Mouse (Mus musculus) intestine, embryonic 14.5 days (tissue): ENCODE data around the gene Crx. TPM values are rescaled to one million over a fixed set of nuclear protein-coding genes. Genes with fewer than 3 reads are reported as not detected.

ENCODE experiments used
- ATAC-seq: fragments of 200-750 bp; cut with Nextera tagmentation; replicated peaks from 2 replicates; pipeline ENCODE4 v1.8.0; 2017; ENCODE audit warnings: low read depth, moderate number of reproducible peaks, moderate TSS enrichment, moderate library complexity; ENCODE audit not compliant: low FRiP score, low TSS enrichment
- DNase-seq: peaks from one replicate; pipeline ENCODE4 v3.0.0-alpha.2; 2018; ENCODE audit warnings: low spot score
- H3K27ac ChIP-seq: fragments of 300-500 bp; sonication (generic); 2 replicates; pipeline ENCODE4 v1.5.1; 2014; ENCODE audit warnings: low read depth, mild to moderate bottlenecking, control low read depth
- H3K27me3 ChIP-seq: fragments of 300-500 bp; sonication (generic); replicated peaks from 2 replicates; pipeline ENCODE4 v1.6.1; 2014; ENCODE audit warnings: low read length, control low read depth; ENCODE audit not compliant: control insufficient read depth, insufficient read depth
- H3K36me3 ChIP-seq: fragments of 300-500 bp; sonication (generic); 2 replicates; pipeline ENCODE4 v1.6.1; 2014; ENCODE audit warnings: low read length, control low read depth; ENCODE audit not compliant: control insufficient read depth, insufficient read depth
- H3K4me1 ChIP-seq: fragments of 300-500 bp; sonication (generic); replicated peaks from 2 replicates; pipeline ENCODE4 v1.6.1; 2014; ENCODE audit warnings: low read length, control low read depth, mixed read lengths; ENCODE audit not compliant: control insufficient read depth, insufficient read depth
- H3K4me2 ChIP-seq: fragments of 300-500 bp; sonication (generic); 2 replicates; pipeline ENCODE4 v1.6.1; 2014; ENCODE audit warnings: low read length
- H3K4me3 ChIP-seq: fragments of 300-500 bp; sonication (generic); 2 replicates; pipeline ENCODE4 v1.5.1; 2014; ENCODE audit warnings: low read depth, low read length, control low read depth, mixed read lengths
- H3K9ac ChIP-seq: fragments of 300-500 bp; sonication (generic); 2 replicates; pipeline ENCODE4 v1.6.1; 2014; ENCODE audit warnings: mild to moderate bottlenecking, low read length
- H3K9me3 ChIP-seq: fragments of 300-500 bp; sonication (generic); 2 replicates; pipeline ENCODE4 v1.6.1; 2016; ENCODE audit warnings: low read length, control low read depth; ENCODE audit not compliant: control insufficient read depth
- WGBS: fragments of 180-500 bp; shearing (Covaris S2); extraction: QIAGEN DNeasy Blood & Tissue Kit; methylation state at CpG from one replicate; pipeline ENCODE4 v1.1.7; 2014; 5-methylcytosine and 5-hydroxymethylcytosine counted together
- polyA plus RNA-seq: library from polyadenylated mRNA; unstranded; fragments of >200 nt; fragmentation: Nextera tagmentation; extraction: Ambion mirVana; gene quantifications from 2 replicates; pipeline ENCODE4 v1.2.1, GENCODE M21; 2014

Crx gene
- polyA plus RNA-seq, 1 experiment from 2014 or later: not detected

DNA sequence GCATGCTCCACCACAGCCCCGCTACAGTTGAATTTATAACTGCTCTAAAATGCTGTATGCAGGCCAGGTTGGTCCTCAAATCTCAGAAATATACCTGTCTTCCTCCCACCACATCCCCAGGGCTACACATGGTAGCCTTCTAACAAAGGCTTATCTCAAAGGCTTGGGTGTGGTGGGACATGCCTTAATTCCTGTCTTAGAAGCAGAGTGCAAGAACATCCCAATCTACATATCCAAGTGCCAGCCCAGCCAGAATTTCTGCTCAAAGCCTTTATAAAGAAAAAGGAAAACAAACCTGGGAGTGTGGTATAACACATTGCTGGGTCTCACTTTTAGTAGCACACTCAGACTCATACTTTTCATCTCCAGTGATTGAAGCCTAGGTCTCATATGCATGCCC, 14.5 kb upstream of the Crx start:
- ATAC-seq (no peak), DNase-seq (no peak)
- Histone ChIP-seq H3K4me3 (no peak overlapping the region), H3K27me3 (no peaks in the 10 kb centered on the region), H3K9me3 (no peaks in the 10 kb centered on the region), H3K4me2 (no peak overlapping the region), H3K36me3 (no peaks in the 10 kb centered on the region), H3K9ac (no peak overlapping the region), H3K4me1 (no peaks in the 10 kb centered on the region), H3K27ac (no peak overlapping the region)
- 79% methylated on average over 1 of the region's 1 CpGs for WGBS

DNA sequence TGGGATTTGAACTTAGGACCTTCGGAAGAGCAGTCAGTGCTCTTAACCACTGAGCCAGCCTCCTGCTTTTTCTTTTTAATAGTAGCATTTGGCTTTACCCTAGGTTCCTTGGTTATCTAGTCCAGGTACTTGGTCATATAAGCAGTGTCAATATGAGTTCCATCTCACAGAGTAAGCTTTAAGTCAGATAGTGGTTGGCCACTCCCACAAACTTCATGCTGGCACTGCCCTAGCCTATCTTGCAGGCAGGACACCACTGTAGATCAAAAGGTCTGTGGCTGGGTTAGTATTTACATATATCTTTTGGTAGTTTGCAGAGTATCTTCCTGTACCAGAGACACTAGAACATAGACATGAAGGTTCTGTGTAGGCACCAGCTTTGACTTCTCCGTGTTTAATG, 4.4 kb upstream of the Crx start:
- H3K9ac ChIP-seq: no peak overlapping the region
- ATAC-seq (no peak), DNase-seq (no peak)
- no peaks in the 10 kb centered on the region for H3K9me3 ChIP-seq
- H3K36me3 ChIP-seq: no peaks in the 10 kb centered on the region
- H3K4me2 ChIP-seq: no peak overlapping the region
- WGBS: 82% methylated on average over 2 of the region's 2 CpGs
- no peak overlapping the region for H3K4me3 ChIP-seq
- no peaks in the 10 kb centered on the region for H3K4me1 ChIP-seq
- H3K27me3 ChIP-seq: no peaks in the 10 kb centered on the region
- H3K27ac ChIP-seq: no peak overlapping the region

DNA sequence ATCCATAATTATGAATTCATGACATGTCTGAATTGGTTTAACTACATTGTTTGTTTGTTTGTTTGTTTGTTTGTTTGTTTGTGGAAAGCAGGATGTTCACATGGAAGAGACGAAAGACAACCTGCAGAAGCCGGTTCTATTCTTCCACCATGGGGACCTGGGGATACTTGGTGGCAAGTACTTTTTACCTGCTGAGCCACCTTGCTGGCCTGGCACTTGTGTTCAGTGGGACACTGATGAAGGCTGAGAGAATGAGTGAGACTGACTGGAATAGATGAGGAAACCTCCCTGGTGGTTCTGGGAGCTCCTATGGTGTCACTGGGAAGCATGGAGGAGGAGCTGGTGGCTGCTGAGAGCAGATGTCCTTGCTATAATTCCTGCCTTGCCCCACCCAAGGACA, 2.5 kb upstream of the Crx start, which contains the start of gene Crxos:
Crxos (plus strand) TSS at position 301 of the 400 bp plus-strand sequence.
- H3K36me3 ChIP-seq: no peaks in the 10 kb centered on the region
- DNase-seq (no peak), ATAC-seq (no peak)
- no peaks in the 10 kb centered on the region for H3K27me3 ChIP-seq
- no peak within 1 kb of the TSS for H3K9ac ChIP-seq
- 91% methylated on average over 2 of the region's 2 CpGs for WGBS
- H3K4me2 ChIP-seq: no peak within 1 kb of the TSS
- H3K27ac ChIP-seq: no peak within 1 kb of the TSS
- no peaks in the 10 kb centered on the region for H3K4me1 ChIP-seq
- no peaks in the 10 kb centered on the region for H3K9me3 ChIP-seq
- H3K4me3 ChIP-seq: no peak within 1 kb of the TSS

DNA sequence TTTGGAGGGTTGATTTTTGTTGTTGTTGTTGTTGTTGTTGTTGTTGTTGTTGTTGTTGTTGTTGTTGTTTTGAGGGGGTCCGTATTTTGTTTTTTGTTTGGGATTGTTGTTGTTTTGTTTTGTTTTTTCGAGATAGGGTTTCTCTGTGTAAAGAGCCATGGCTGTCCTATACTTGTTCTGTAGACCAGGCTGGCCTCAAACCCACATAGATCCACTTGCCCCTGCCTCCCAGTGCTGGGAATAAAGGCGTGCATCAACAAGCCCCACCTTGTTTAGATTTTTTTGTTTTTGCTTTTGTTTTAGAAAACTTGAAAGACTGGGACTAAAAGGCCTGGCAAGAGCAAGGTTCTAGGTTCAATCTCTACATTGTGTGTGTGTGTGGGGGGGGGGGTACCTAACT, 2.1 kb upstream of the Crx start:
- Histone ChIP-seq H3K4me3 (no peak overlapping the region), H3K27me3 (no peaks in the 10 kb centered on the region), H3K27ac (no peak overlapping the region), H3K36me3 (no peaks in the 10 kb centered on the region), H3K4me1 (no peaks in the 10 kb centered on the region), H3K9ac (no peak overlapping the region), H3K9me3 (no peaks in the 10 kb centered on the region), H3K4me2 (no peak overlapping the region)
- no peak for ATAC-seq
- WGBS: 73% methylated on average over 3 of the region's 3 CpGs
- DNase-seq: no peak

DNA sequence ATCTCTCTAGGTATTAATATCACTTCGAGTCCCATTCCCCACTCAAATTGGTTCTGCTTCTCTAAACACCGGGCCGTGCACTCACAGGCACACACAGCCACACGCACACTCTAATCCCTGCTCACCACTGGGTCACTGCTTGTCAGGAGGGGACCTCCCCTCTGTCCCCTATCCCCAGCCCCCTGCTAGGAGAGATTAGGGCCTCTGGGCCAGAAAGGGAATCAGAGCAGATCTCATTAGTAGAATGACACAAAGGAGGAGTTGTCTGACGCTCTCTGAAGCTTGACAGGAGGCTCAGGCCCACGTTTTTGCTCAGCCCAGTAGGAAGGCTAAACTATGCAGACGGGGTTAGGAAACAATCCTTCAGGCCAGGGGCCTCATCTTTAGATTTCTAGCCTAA, 1.6 kb upstream of the Crx start:
- no peaks in the 10 kb centered on the region for H3K36me3 ChIP-seq
- H3K4me1 ChIP-seq: no peaks in the 10 kb centered on the region
- no peak overlapping the region for H3K4me3 ChIP-seq
- H3K27me3 ChIP-seq: no peaks in the 10 kb centered on the region
- ATAC-seq (no peak), DNase-seq (no peak)
- H3K9me3 ChIP-seq: no peaks in the 10 kb centered on the region
- 27% methylated on average over 7 of the region's 7 CpGs for WGBS
- H3K9ac ChIP-seq: no peak overlapping the region
- H3K27ac ChIP-seq: no peak overlapping the region
- no peak overlapping the region for H3K4me2 ChIP-seq

DNA sequence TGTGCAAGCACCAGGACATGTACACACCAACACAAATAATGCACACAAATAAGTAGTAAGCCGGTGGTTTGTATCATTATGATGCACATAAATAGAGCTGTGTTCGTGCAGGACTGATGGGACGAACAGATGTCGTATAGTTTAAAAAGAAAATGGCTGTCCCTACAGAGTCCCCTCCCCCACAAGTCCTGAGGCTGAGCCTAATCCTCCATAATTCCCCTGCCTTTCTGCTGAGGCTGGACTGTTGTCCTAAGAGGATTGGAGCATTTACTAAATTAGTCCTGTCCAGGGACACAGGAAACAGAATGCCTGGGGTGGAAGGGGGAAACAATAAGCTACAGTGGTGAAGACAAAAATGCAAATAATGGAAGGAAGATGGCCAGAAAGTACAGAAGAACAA, 15.7 kb downstream of the Crx start:
- H3K36me3 ChIP-seq: no peaks in the 10 kb centered on the region
- WGBS: 72% methylated on average over 4 of the region's 4 CpGs
- H3K4me3 ChIP-seq: no peak overlapping the region
- no peak overlapping the region for H3K4me2 ChIP-seq
- no peak overlapping the region for H3K9ac ChIP-seq
- DNase-seq (no peak), ATAC-seq (no peak)
- no peak overlapping the region for H3K27ac ChIP-seq
- H3K27me3 ChIP-seq: no peaks in the 10 kb centered on the region
- no peaks in the 10 kb centered on the region for H3K9me3 ChIP-seq
- no peaks in the 10 kb centered on the region for H3K4me1 ChIP-seq

DNA sequence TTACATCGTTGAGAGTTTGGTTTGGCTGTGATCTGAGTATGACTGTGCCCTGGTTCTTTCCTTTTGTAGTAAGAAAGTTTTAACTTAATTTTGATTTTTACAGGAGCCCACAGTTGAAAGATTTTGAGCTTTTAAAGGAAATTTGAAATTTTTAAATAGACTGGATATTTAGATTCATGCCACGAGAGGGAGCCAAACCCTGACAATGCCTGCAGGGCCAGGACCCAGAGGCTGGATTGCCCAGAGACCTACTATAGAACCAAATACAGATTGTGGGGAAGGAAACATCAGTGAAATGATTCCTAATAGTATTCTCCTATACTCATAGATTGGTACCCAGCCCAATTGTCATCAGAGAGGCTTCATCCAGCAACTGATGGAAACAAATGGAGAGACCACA, 20.1 kb downstream of the Crx start:
- ATAC-seq (no peak), DNase-seq (no peak)
- Histone ChIP-seq H3K4me3 (no peak overlapping the region), H3K36me3 (no peaks in the 10 kb centered on the region), H3K4me2 (no peak overlapping the region), H3K27ac (no peak overlapping the region), H3K27me3 (no peaks in the 10 kb centered on the region), H3K4me1 (no peaks in the 10 kb centered on the region), H3K9ac (no peak overlapping the region), H3K9me3 (no peaks in the 10 kb centered on the region)
- WGBS: 32% methylated on average over 2 of the region's 2 CpGs

DNA sequence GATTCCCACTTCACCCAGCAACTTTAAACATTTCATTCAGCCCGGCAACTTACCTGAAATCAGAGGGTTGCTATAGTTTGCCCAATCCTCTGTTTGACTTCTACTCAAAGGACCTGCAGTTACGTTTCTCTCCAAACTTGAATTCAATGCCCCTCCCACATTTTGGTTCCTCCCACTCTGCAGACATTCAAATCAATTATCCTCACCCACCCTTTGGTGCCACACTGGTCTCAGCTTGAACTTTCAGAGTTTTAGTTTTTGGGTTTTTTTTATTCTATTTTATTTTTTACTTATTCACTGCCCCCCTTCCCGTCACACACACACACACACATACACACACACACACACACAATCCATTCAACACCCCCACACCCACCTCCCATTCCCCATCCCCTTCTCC, 40.2 kb downstream of the Crx start, which contains the start of gene Obox6:
Obox6 (minus strand) TSS at position 101 of the 400 bp plus-strand sequence.
- H3K9me3 ChIP-seq: 0 out of 2 replicates have a peak, but pooled peaks cover 9% of the 10 kb centered on the region
- H3K4me2 ChIP-seq: no peak within 1 kb of the TSS
- 87% methylated on average over 3 of the region's 3 CpGs for WGBS
- H3K27me3 ChIP-seq: no peaks in the 10 kb centered on the region
- H3K4me3 ChIP-seq: no peak within 1 kb of the TSS
- ATAC-seq (no peak), DNase-seq (no peak)
- no peaks in the 10 kb centered on the region for H3K36me3 ChIP-seq
- H3K9ac ChIP-seq: no peak within 1 kb of the TSS
- no peaks in the 10 kb centered on the region for H3K4me1 ChIP-seq
- H3K27ac ChIP-seq: no peak within 1 kb of the TSS
